Mouse (Mus musculus) embryonic facial prominence, embryonic 10.5 days (tissue): ENCODE results near the gene Gm5678. TPM values are rescaled to one million over a fixed set of nuclear protein-coding genes. Genes with fewer than 3 reads are reported as not detected.

Source experiments
- polyA plus RNA-seq: library from polyadenylated mRNA; unstranded; fragments of >200 nt; fragmentation: Nextera tagmentation; extraction: Ambion mirVana; gene quantifications from 2 replicates; pipeline ENCODE4 v1.2.1, GENCODE M21; 2016

Gene Gm5678
- polyA plus RNA-seq, 1 experiment from 2014 or later = not detected

Other genes with a start within 250 kb of the Gm5678 start
- 15.6 and 17.7 TPM in 2 replicates for gene Setd4, start 24.0 kb upstream of the Gm5678 start, polyA plus RNA-seq
- gene Cbr1, start 22.2 kb upstream of the Gm5678 start, polyA plus RNA-seq = 97.5 and 111 TPM in 2 replicates
- gene Cbr3, start 55.1 kb downstream of the Gm5678 start, polyA plus RNA-seq = 0.62 and 0.64 TPM in 2 replicates
- gene Dop1b, start 83.8 kb downstream of the Gm5678 start, polyA plus RNA-seq = 8.4 and 9.1 TPM in 2 replicates
- gene Morc3, start 204.0 kb downstream of the Gm5678 start, polyA plus RNA-seq = 29.1 and 31.5 TPM in 2 replicates